Mouse (Mus musculus) retina, postnatal 1 day (tissue): ENCODE results near the gene Tmem238.

Experiments
- DNase-seq: peaks from one replicate; pipeline ENCODE4 v3.0.0-alpha.2; 2012

The Tmem238 gene

GRCm38 (mm10) chr7:4746326-4746980, 43.0 kb downstream of the Tmem238 start:
- DNase-seq: no peak

DNA sequence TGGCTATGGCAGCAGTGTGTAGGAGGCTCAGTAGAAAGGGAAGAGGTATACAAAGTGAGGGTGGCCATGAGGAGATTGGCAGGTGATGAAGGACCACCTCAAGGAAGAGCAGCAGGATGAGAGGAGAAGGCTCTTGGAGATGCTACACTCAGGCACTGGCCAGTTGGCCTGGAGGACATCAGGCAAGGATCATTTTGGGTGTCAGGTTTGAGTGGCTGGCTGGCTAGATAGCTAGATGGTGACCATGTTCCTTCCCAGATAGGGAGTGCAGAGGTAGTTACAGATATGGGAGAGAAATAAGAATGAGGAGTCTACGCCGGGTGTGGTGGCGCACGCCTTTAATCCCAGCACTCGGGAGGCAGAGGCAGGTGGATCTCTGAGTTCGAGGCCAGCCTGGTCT, 44.6 kb downstream of the Tmem238 start:
- DNase-seq: no peak

DNA sequence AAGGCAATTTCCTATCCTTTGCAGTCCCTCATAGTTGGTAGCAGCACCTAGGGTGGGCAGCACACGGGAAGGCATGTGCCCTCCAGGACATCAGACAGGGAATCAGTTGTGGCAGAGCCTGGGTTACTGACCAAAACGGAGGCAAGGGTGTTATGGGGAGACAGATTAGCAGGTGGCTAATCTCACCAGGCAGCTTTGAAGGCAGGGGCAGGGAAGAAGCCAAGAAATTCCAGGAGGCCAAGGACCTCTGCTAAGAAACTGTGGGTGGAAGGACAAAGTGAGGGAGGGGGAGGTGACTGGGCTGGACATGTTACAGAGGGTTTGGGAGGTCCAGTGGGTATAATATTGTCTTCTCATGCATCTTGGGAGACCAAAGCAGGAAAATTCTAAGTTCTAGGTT, 46.1 kb downstream of the Tmem238 start:
- DNase-seq: no peak

DNA sequence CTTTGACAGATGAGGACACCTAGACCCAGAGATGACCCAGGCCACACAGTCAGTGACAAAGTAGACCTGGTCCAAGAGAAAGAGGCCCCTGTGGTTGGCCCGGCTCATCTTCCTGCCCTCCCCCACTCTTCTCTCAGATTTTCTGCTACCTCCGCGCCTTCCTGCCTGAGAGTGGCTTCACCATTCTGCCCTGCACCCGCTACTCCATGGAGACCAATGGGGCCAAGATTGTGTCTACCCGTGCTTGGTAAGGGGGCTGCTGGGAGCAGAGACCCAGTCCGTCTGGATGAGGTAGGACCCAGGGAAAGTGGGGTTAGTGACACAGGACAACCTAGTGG, 47.0 kb downstream of the Tmem238 start:
- no peak for DNase-seq

GRCm38 (mm10) chr7:4741672-4742481, 47.6 kb downstream of the Tmem238 start:
- DNase-seq: no peak

GRCm38 (mm10) chr7:4741151-4741550, 48.3 kb downstream of the Tmem238 start:
- peak; percentile 75 for DNase-seq

- no peak for DNase-seq
Observed at GRCm38 (mm10) chr7:4740309-4740727, 49.1 kb downstream of the Tmem238 start.

- peak; percentile 100 for DNase-seq
Observed at GRCm38 (mm10) chr7:4739544-4740275, 49.7 kb downstream of the Tmem238 start, which contains the start of gene Kmt5c. TSS of gene Kmt5c (plus strand) at chr7:4740115.

GRCm38 (mm10) chr7:4739041-4739543, 50.4 kb downstream of the Tmem238 start:
- no peak for DNase-seq
